Mouse (Mus musculus) CH12.LX (cell line): ENCODE data around the gene Olfr434. TPM values are rescaled to one million over a fixed set of nuclear protein-coding genes. Genes with fewer than 3 reads are reported as not detected.
"Not testable (repeated sequence)": the region's sequence is repeated elsewhere in the genome, so short reads cannot be mapped to it uniquely, and the experiment has no call there.

Experiments
- DNase-seq: peaks from one replicate; pipeline ENCODE4 v3.0.0-alpha.2; 2013; ENCODE audit errors: extremely low read depth
- H3K27ac ChIP-seq: 2 replicates; pipeline ENCODE4 v1.5.1; 2012; ENCODE audit warnings: low read depth, mild to moderate bottlenecking, control low read depth, moderate library complexity; ENCODE audit not compliant: insufficient read depth
- H3K27me3 ChIP-seq: replicated peaks from 2 replicates; pipeline ENCODE3; 2012; ENCODE audit warnings: inconsistent platforms
- H3K36me3 ChIP-seq, 2 experiments: replicated peaks in 1 of 2; 2 replicates each; pipeline versions ENCODE3 to v1.6.1; 2012; ENCODE audit warnings: inconsistent platforms in 1 of 2, low read length in 1 of 2, mild to moderate bottlenecking in 1 of 2, mixed read lengths in 1 of 2, moderate library complexity in 1 of 2; ENCODE audit not compliant: control insufficient read depth in 1 of 2, insufficient read depth in 1 of 2
- H3K4me1 ChIP-seq, 2 experiments: 2 replicates each; pipeline ENCODE4 v1.6.1; 2012; ENCODE audit warnings: inconsistent platforms in 1 of 2, moderate library complexity in 1 of 2; ENCODE audit not compliant: insufficient read depth in 2 of 2, control insufficient read depth in 1 of 2
- H3K4me2 ChIP-seq: 2 replicates; pipeline ENCODE4 v1.6.1; 2012; ENCODE audit warnings: low read depth, mild to moderate bottlenecking, control low read depth; ENCODE audit not compliant: poor library complexity, insufficient read depth, severe bottlenecking
- H3K4me3 ChIP-seq, 3 experiments: fragments of 150-350 bp in 1 of 3; sonication (generic) in 1 of 3; replicated peaks in 1 of 3; 2 replicates each; pipeline versions ENCODE3 to v1.5.1; 2011 to 2012; ENCODE audit warnings: low read depth in 2 of 3, low read length in 2 of 3, mild to moderate bottlenecking in 2 of 3, moderate library complexity in 2 of 3, control low read depth in 1 of 3, improper control_type of control experiment in 1 of 3, inconsistent platforms in 1 of 3, mixed read lengths in 1 of 3; ENCODE audit not compliant: poor library complexity in 1 of 3
- H3K79me2 ChIP-seq: replicated peaks from 2 replicates; pipeline ENCODE4 v1.6.1; 2012; ENCODE audit warnings: mild to moderate bottlenecking, moderate library complexity; ENCODE audit not compliant: control insufficient read depth, poor library complexity, insufficient read depth, severe bottlenecking; ENCODE audit errors: extremely low read depth
- H3K9ac ChIP-seq: 2 replicates; pipeline ENCODE4 v1.6.1; 2012; ENCODE audit warnings: low read depth, mild to moderate bottlenecking, control low read depth, moderate library complexity; ENCODE audit not compliant: insufficient read depth
- H3K9me3 ChIP-seq: replicated peaks from 2 replicates; pipeline ENCODE3; 2012; ENCODE audit warnings: low read length, inconsistent platforms, mixed read lengths
- CHD2 ChIP-seq: IDR thresholded peaks from 2 replicates; pipeline ENCODE4 v1.6.1; 2011; ENCODE audit warnings: low read length, improper control_type of control experiment
- CTCF ChIP-seq, 2 experiments: IDR thresholded peaks in 1 of 2; conservative IDR thresholded peaks in 1 of 2; 2 replicates each; pipeline ENCODE4 v1.5.1; 2011 to 2012; ENCODE audit warnings: low read depth in 2 of 2, low read length in 2 of 2, improper control_type of control experiment in 1 of 2, inconsistent platforms in 1 of 2, mild to moderate bottlenecking in 1 of 2, moderate library complexity in 1 of 2
- EP300 ChIP-seq: IDR thresholded peaks from 2 replicates; pipeline ENCODE4 v1.6.1; 2011; ENCODE audit warnings: low read length, improper control_type of control experiment
- ETS1 ChIP-seq: conservative IDR thresholded peaks from 2 replicates; pipeline ENCODE4 v1.6.1; 2012; ENCODE audit warnings: low read depth, mild to moderate bottlenecking, inconsistent platforms, low read length, improper control_type of control experiment, moderate library complexity
- GABPA ChIP-seq: IDR thresholded peaks from 2 replicates; pipeline ENCODE4 v1.6.1; 2012; ENCODE audit warnings: low read depth, low read length, improper control_type of control experiment, inconsistent platforms; ENCODE audit not compliant: insufficient replicate concordance
- HCFC1 ChIP-seq: IDR thresholded peaks from 2 replicates; pipeline ENCODE4 v1.6.1; 2012; ENCODE audit warnings: low read depth, mild to moderate bottlenecking, inconsistent platforms, low read length, improper control_type of control experiment
- IRF4 ChIP-seq: IDR thresholded peaks from 2 replicates; pipeline ENCODE4 v1.6.1; 2014; ENCODE audit warnings: low read depth, mild to moderate bottlenecking, inconsistent platforms, low read length, improper control_type of control experiment
- JUND ChIP-seq: conservative IDR thresholded peaks from 2 replicates; pipeline ENCODE4 v1.6.1; 2011; ENCODE audit warnings: low read depth, low read length, improper control_type of control experiment
- MAX ChIP-seq: IDR thresholded peaks from 2 replicates; pipeline ENCODE4 v1.6.1; 2011; ENCODE audit warnings: low read length, improper control_type of control experiment
- MXI1 ChIP-seq: IDR thresholded peaks from 2 replicates; pipeline ENCODE4 v1.6.1; 2011; ENCODE audit warnings: mild to moderate bottlenecking, low read depth, low read length, improper control_type of control experiment
- MYC ChIP-seq: IDR thresholded peaks from 2 replicates; pipeline ENCODE4 v1.6.1; 2011; ENCODE audit warnings: low read depth, mild to moderate bottlenecking, improper control_type of control experiment, low read length
- NRF1 ChIP-seq: IDR thresholded peaks from 2 replicates; pipeline ENCODE4 v1.6.1; 2014; ENCODE audit warnings: low read depth, mild to moderate bottlenecking, inconsistent platforms, low read length, improper control_type of control experiment, moderate library complexity
- PAX5 ChIP-seq: IDR thresholded peaks from 2 replicates; pipeline ENCODE4 v1.6.1; 2012; ENCODE audit warnings: low read length, inconsistent platforms, mixed read lengths
- TBP ChIP-seq: conservative IDR thresholded peaks from 2 replicates; pipeline ENCODE4 v1.6.1; 2011; ENCODE audit warnings: low read depth, low read length, improper control_type of control experiment
- UBTF ChIP-seq: IDR thresholded peaks from 2 replicates; pipeline ENCODE4 v1.6.1; 2012; ENCODE audit warnings: low read depth, mild to moderate bottlenecking, inconsistent platforms, low read length, improper control_type of control experiment, moderate library complexity
- USF1 ChIP-seq: IDR thresholded peaks from 2 replicates; pipeline ENCODE4 v1.6.1; 2014; ENCODE audit warnings: low read depth, mild to moderate bottlenecking, inconsistent platforms, low read length, improper control_type of control experiment
- USF2 ChIP-seq: conservative IDR thresholded peaks from 2 replicates; pipeline ENCODE4 v1.6.1; 2011; ENCODE audit warnings: low read depth, low read length, improper control_type of control experiment
- ZNF384 ChIP-seq: IDR thresholded peaks from 2 replicates; pipeline ENCODE4 v1.6.1; 2012; ENCODE audit warnings: low read depth, low read length, improper control_type of control experiment, inconsistent platforms
- dilution Hi-C: fragments of 300-500 bp; cut with MboI; formaldehyde crosslinking; loops from 2 replicates; pipeline ENCODE4 v1.14.3; 2020; ENCODE audit warnings: low sequenced_read_pairs; ENCODE audit not compliant: extremely low pct_unique_long_range_greater_than_20kb, extremely low pct_ligation_motif_present
- in situ Hi-C: fragments of 300-500 bp; cut with MboI; formaldehyde crosslinking; loops from 3 replicates; pipeline ENCODE4 v1.14.3; 2019; ENCODE audit warnings: low sequenced_read_pairs, low pct_ligation_motif_present, low pct_unique_long_range_greater_than_20kb, mixed read lengths
- polyA plus RNA-seq: library from polyadenylated mRNA; unstranded; fragments of >175 nt; gene quantifications from 2 replicates; pipeline ENCODE4 v1.2.1, GENCODE M21; 2012; ENCODE audit warnings: low read depth; ENCODE audit not compliant: insufficient read length
- total RNA-seq, 2 experiments: library from RNA; depleted of rRNA; stranded (reverse); fragments of 300-350 nt in 1 of 2; fragments of >200 nt in 1 of 2; gene quantifications; 2 replicates each; pipeline ENCODE4 v1.2.3; 2012 to 2014

Olfr434 gene
- not detected in 2 replicates for total RNA-seq (2012; rRNA removed)
- total RNA-seq (2014; rRNA removed) = not detected in 2 replicates
- not detected in 2 replicates for polyA plus RNA-seq

DNA sequence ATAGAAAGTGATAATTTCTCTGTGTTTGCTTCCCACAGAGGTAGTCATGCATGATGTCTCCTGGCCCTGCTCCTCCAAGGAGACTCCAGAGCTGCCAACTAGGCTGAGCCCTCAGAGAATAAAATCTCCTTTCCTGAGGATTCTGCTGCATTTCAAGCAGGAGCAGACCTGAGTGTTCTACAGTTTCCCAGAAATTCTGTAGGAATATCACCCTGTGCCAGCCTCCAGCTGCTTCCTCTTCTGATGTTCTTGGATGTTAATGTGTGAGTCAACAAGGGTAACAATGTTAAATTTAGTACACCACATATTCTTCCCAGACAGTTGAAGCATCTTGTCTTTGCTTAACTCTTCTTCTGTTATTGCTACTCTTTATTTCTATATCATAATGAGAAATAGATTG lies at the start of gene Olfr434:
TSS of gene Olfr434 (plus strand) at position 149 of the 400 bp plus-strand sequence.
- DNase-seq, H3K4me1 ChIP-seq, H3K9ac ChIP-seq, H3K4me3 ChIP-seq, H3K27me3 ChIP-seq, H3K36me3 ChIP-seq, H3K4me2 ChIP-seq, H3K27ac ChIP-seq, dilution Hi-C loops, H3K79me2 ChIP-seq, H3K9me3 ChIP-seq, in situ Hi-C loops: not testable (repeated sequence)

GRCm38 (mm10) chr6:43167246-43167645 lies 45.6 kb upstream of the Olfr434 start:
- no peak for DNase-seq
- no peaks in the 10 kb centered on the region for H3K4me1 ChIP-seq
- TF ChIP-seq ETS1 = no peak
- no peak for TF ChIP-seq USF1
- TF ChIP-seq, all 38 proteins: peak for 0
- Histone ChIP-seq H3K27me3 (no peaks in the 10 kb centered on the region), H3K4me3 (no peak overlapping the region), H3K79me2 (no peaks in the 10 kb centered on the region), H3K27ac (no peak overlapping the region), H3K4me2 (no peak overlapping the region), H3K9me3 (no peaks in the 10 kb centered on the region), H3K9ac (no peak overlapping the region), H3K36me3 (no peaks in the 10 kb centered on the region)
- in situ Hi-C loops (no loop called here), dilution Hi-C loops (no loop called here)

- Histone ChIP-seq H3K27ac (no peak within 1 kb of the TSS), H3K9me3 (no peaks in the 10 kb centered on the region), H3K27me3 (no peaks in the 10 kb centered on the region), H3K4me3 (no peak within 1 kb of the TSS), H3K4me2 (no peak within 1 kb of the TSS), H3K9ac (no peak within 1 kb of the TSS), H3K79me2 (no peaks in the 10 kb centered on the region), H3K36me3 (no peaks in the 10 kb centered on the region), H3K4me1 (no peaks in the 10 kb centered on the region)
- in situ Hi-C loops = no loop called here
- dilution Hi-C loops = no loop called here
- TF ChIP-seq USF2 (no peak), PAX5 (no peak), IRF4 (no peak), NRF1 (no peak), CTCF (conservative IDR thresholded peaks at IDR 0.05 in 1 of 2, IDR thresholded peaks at IDR 0.05 in 1 of 2; ENCODE audit: low read depth in 2 of 2, low read length in 2 of 2) (no peak), MXI1 (no peak), MAX (no peak), CHD2 (no peak), EP300 (no peak), TBP (no peak), HCFC1 (no peak), UBTF (no peak), JUND (no peak), MYC (no peak), ZNF384 (no peak), ETS1 (no peak), GABPA (no peak)
- DNase-seq = no peak
These were observed 41.0 kb upstream of the Olfr434 start, which contains the start of gene Olfr13 for GRCm38 (mm10) chr6:43171840-43172239. TSS of gene Olfr13 (plus strand) at chr6:43172140.
